Mouse (Mus musculus): ENCODE measurements around the gene Fam208b.

DNA sequence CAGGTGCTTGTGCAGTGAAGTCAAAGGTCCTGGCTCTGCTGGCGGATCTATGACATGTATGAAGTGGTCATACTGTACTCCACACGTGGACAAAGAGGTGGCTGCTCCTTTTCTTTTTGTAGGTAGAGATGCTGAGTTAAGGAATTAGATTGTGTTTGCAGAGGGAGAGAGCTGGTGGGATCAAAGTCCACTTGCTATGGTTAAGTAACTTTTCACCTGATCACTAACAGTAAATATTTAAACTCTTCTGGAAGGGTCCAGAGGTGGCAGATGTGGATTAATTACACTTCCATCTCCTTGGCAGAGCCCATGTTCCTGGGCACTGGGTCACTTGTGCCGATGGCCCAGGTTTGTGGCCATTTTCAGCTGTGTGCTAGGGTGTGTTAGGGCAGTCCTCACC lies 35.0 kb upstream of the Fam208b start:
- TF ChIP-seq CTCF (IDR thresholded peaks at IDR 0.05; ENCODE audit: low read depth), result no peak
- no peak for TF ChIP-seq EP300 (IDR thresholded peaks at IDR 0.05; ENCODE audit: low read depth)
